Mouse (Mus musculus): ENCODE results near the gene Ccnjl. TPM values are rescaled to one million over a fixed set of nuclear protein-coding genes. Genes with fewer than 3 reads are reported as not detected.

Ccnjl gene
- total RNA-seq, 2 experiments from 2014 or later: 2.8 to 3.0 TPM

DNA sequence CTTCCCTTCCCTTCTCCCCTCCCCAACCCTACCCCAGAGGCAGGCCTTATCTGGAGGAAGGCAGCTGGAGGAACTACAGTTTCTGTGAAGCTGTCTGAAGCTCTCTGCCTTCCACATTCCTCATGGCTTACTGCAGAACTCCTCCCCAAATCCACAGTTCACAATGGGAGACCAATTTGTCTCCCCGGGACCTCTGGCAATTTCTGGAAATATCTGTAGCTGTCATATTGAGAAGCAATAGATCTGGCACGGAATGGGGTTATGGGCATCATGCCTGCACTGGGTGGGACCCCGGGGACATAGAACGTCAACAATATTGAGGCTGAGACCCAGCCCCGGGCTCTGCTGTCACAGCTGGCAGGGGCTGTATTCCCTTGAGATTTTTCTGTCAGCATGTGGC, 89.3 kb downstream of the Ccnjl start:
- DNase-seq (ENCODE audit: low spot score in 2 of 2): no peak

DNA sequence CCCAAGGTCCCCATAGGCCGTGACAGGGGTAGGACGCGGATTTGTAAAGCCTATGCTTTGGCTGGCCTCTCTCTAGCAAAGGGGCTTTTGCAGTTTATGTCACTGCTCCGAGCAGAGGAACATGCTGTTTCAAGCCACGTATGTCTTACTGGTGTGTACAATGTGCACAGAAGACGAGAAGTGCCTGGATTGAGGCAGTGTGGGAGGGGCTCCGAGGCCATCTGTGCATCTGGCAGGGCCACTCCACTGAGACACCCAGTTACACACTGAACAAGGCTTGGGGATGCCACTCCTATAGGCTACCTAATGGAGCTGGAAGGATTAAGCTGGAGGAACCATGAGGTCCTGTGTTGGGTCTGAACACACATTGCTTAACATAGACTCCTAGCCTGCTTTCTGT, 89.8 kb downstream of the Ccnjl start:
- DNase-seq (ENCODE audit: low spot score in 2 of 2): no peak

- DNase-seq (ENCODE audit: low spot score in 2 of 2): no peak
Measured at GRCm38 (mm10) chr11:43621769-43622168, 93.2 kb downstream of the Ccnjl start.

GRCm38 (mm10) chr11:43624341-43624740, 95.8 kb downstream of the Ccnjl start:
- DNase-seq (ENCODE audit: low spot score in 2 of 2): peak; percentile 26 to 47

DNA sequence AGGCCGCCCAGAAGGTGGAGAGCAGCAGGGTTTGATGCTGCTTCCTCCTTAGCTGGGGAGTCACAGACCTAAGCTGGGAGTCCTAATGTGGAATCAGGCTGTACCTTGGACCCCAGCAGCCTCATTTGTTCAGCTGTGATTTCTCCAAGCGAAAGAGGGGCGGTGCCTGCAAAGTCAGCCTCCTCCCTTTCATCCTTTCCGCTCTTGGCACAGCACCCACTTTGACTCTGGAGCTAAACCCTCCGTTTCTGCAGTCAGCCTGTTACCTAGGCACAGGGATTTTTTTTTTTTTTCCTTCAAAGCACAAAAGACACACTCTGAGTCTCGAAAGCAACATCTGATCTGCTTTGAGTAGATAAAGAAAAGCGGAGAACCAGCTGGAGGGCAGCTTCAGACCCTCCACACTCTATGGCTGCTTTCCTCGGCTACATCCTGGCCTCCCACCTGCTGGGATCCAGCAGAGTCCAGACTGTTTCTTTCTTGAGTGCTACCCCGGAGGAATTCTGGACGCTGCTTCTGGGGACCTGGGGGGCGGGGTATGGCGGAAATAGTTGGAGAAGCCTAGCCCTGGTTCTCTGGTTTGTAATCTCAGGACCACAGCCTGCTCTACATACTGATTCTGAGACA, 97.8 kb downstream of the Ccnjl start:
- peak; percentile 47 to 53 for DNase-seq (ENCODE audit: low spot score in 2 of 2)

GRCm38 (mm10) chr11:43626927-43627645, 98.5 kb downstream of the Ccnjl start:
- peak in 1 of 2 experiments; percentile 19 for DNase-seq (ENCODE audit: low spot score in 2 of 2)

DNA sequence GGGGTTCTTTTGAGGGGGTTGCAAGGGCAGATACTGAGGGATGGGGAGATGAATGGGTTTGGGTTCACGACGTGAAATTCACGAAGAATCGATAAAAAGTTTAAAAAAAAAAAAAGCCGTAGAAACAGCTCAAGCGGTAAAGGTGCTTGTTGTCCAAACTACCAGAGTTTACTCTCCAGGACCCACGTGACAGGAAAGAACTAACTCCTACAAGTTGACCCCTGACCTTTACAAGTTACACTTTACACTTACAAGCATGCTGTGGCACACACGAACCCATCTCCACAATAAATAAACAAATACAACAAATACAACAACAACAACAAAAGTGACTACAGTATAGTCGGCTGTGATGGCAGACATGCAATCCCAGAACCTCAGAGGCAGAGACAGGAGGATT, 103.1 kb downstream of the Ccnjl start:
- no peak for DNase-seq (ENCODE audit: low spot score in 2 of 2)

- DNase-seq (ENCODE audit: low spot score in 2 of 2): no peak
Measured at GRCm38 (mm10) chr11:43632566-43632965, 104.0 kb downstream of the Ccnjl start.

- no peak for DNase-seq (ENCODE audit: low spot score in 2 of 2)
Measured at GRCm38 (mm10) chr11:43633165-43633564, 104.6 kb downstream of the Ccnjl start.

DNA sequence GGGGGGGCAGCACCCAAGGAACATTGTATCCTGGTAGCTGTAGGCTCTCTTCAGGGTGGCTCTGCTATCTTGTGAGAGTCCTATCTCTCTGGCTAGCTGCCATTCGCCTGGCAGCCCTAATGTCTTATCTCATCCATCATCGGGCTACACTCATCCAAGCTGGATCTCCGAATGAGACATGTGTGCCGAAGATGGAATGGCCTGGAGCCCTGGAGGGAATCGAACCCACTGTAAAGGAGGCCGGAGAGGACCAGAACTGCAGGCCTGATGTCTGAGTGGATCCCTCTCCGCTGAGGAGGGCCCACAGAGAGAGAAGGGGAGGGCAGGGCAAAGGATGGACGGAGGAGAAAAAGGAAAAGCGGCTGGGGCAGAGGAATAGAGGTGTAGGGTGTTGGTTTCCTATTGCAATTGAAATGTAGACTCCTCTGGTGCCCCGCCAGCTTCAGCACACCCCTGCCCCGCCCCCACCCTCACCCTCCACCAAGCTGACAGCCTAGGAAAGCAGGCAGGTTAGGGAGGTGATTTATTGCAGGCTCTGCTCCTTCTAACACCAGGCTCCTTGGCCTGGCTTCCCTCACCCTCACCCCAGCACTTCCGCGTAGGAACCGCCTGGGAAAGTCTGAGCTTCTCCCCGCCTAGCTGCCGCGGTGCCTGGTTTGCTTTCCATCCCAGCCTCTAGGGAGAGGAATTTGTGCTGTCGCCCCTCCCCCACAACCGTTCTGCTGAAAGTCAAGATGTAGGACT, 105.2 kb downstream of the Ccnjl start:
- peak; percentile 36 to 57 for DNase-seq (ENCODE audit: low spot score in 2 of 2)

Other genes starting within 250 kb of the Ccnjl start
- gene Pttg1, start 102.5 kb upstream of the Ccnjl start, total RNA-seq (2021): 10 to 100 TPM; 30.2 to 31.1 TPM
- gene Slu7, start 95.0 kb upstream of the Ccnjl start, total RNA-seq (2021): 10 to 100 TPM; 55.5 to 57.8 TPM
- 1 to 10 TPM; 2.3 to 2.9 TPM for gene C1qtnf2, start 54.5 kb upstream of the Ccnjl start, total RNA-seq (2021)
- gene 4933415A04Rik, start 58.3 kb downstream of the Ccnjl start, total RNA-seq (2021): under 1 TPM; 0.66 to 0.70 TPM
- not detected for gene Fabp6, start 72.8 kb downstream of the Ccnjl start, total RNA-seq (2021)
- gene Pwwp2a, start 153.2 kb downstream of the Ccnjl start, total RNA-seq (2021): 10 to 100 TPM; 61.2 to 65.4 TPM
- 10 to 100 TPM; 67.8 to 69.4 TPM for gene Ttc1, start 219.2 kb downstream of the Ccnjl start, total RNA-seq (2021)